In genomic region chr9:22697811-22698210, GRCm38 (mm10) we compare ENCODE assay signal across 25 mouse cellular contexts.
DNase-seq lines count a peak whose midpoint lies in the region; ATAC-seq and TF ChIP-seq lines count a peak whose summit lies in the region.
"Had no signal": no experiment of that assay in that cellular context is flagged by ENCODE, and none has a peak within 500 bp of the region (broad histone marks: within the 10 kb centered on the region; RNA-seq: fewer than 3 reads in every experiment).

No protein-coding gene starts in this region.

- no peaks in the 10 kb centered on the region for H3K4me1 ChIP-seq in forebrain, postnatal 0 days (ENCODE audit: insufficient read depth)
- H3K4me1 ChIP-seq in forebrain, embryonic 10.5 days = peaks cover 9% of the 10 kb centered on the region
- no peaks in the 10 kb centered on the region for H3K4me1 ChIP-seq in midbrain, postnatal 0 days (ENCODE audit: insufficient read depth, low read length)
- peaks cover 6% of the 10 kb centered on the region; the same call in 1 of the 2 replicates for H3K4me1 ChIP-seq in midbrain, embryonic 13.5 days (replicated peaks)
- H3K4me1 ChIP-seq: hindbrain, embryonic 10.5 days; kidney, embryonic 15.5 days; lung, embryonic 15.5 days had no signal

- ATAC-seq in forebrain, postnatal 0 days = no peak
- no peak for ATAC-seq in midbrain, postnatal 0 days (ENCODE audit: low FRiP score)
- no peak for ATAC-seq in midbrain, embryonic 13.5 days
- ATAC-seq: hindbrain, embryonic 16.5 days; intestine, embryonic 16.5 days; liver, embryonic 12.5 days; Patski had no signal

- H3K4me3 ChIP-seq in forebrain, postnatal 0 days (ENCODE audit: low read depth, low read length) = no peak overlapping the region
- H3K4me3 ChIP-seq in forebrain, embryonic 10.5 days = no peak overlapping the region
- H3K4me3 ChIP-seq in left cerebral cortex, adult 2 months = no peak overlapping the region
- H3K4me3 ChIP-seq in midbrain, postnatal 0 days (ENCODE audit: low read depth, low read length) = no peak overlapping the region
- H3K4me3 ChIP-seq in midbrain, embryonic 13.5 days (replicated peaks) = no peak overlapping the region
- H3K4me3 ChIP-seq: embryonic facial prominence, embryonic 12.5 days; forebrain, embryonic 12.5 days; hindbrain, embryonic 10.5 days; kidney, embryonic 15.5 days; liver, embryonic 12.5 days; lung, embryonic 15.5 days; neural tube, embryonic 13.5 days had no signal

- H3K9me3 ChIP-seq in forebrain, postnatal 0 days (ENCODE audit: low read length) = no peaks in the 10 kb centered on the region
- H3K9me3 ChIP-seq in forebrain, embryonic 10.5 days = peaks cover 4% of the 10 kb centered on the region; the same call in 1 of the 2 replicates
- 0 out of 2 replicates have a peak, but pooled peaks cover 3% of the 10 kb centered on the region for H3K9me3 ChIP-seq in midbrain, postnatal 0 days (ENCODE audit: low read length)
- H3K9me3 ChIP-seq in midbrain, embryonic 13.5 days = no peaks in the 10 kb centered on the region
- H3K9me3 ChIP-seq: embryonic facial prominence, embryonic 12.5 days; forebrain, embryonic 12.5 days; liver, embryonic 12.5 days; lung, embryonic 15.5 days; neural tube, embryonic 13.5 days had no signal

- H3K27ac ChIP-seq in forebrain, postnatal 0 days (ENCODE audit: low read depth, low read length) = no peak overlapping the region
- no peak overlapping the region for H3K27ac ChIP-seq in forebrain, embryonic 10.5 days
- no peak overlapping the region for H3K27ac ChIP-seq in left cerebral cortex, adult 2 months
- H3K27ac ChIP-seq in midbrain, postnatal 0 days (ENCODE audit: low read depth, low read length) = no peak overlapping the region
- H3K27ac ChIP-seq in midbrain, embryonic 13.5 days = no peak overlapping the region
- H3K27ac ChIP-seq: embryonic facial prominence, embryonic 12.5 days; forebrain, embryonic 12.5 days; hindbrain, embryonic 10.5 days; kidney, embryonic 15.5 days; liver, embryonic 12.5 days; lung, embryonic 15.5 days; neural tube, embryonic 13.5 days had no signal

- TF ChIP-seq CTCF in forebrain, postnatal 0 days (IDR thresholded peaks at IDR 0.05; ENCODE audit: low read depth) = 0 out of 2 replicates have a peak, but pooled peaks have one; percentile 14
- peak; percentile 27 for TF ChIP-seq CTCF in left cerebral cortex, adult 2 months (IDR thresholded peaks at IDR 0.05)
- TF ChIP-seq CTCF in midbrain, postnatal 0 days (IDR thresholded peaks at IDR 0.05) = peak; percentile 12; the same call in 1 of the 2 replicates

- WGBS in forebrain, postnatal 0 days = 67% methylated on average over 4 of the region's 4 CpGs
- WGBS in forebrain, embryonic 10.5 days = 64% methylated on average over 4 of the region's 4 CpGs
- WGBS in midbrain, postnatal 0 days = 67% methylated on average over 4 of the region's 4 CpGs
- whole genome bisulfite sequencing in midbrain, embryonic 13.5 days = 72% methylated on average over 4 of the region's 4 CpGs

- H3K4me2 ChIP-seq in forebrain, postnatal 0 days (ENCODE audit: low read depth) = no peak overlapping the region
- no peak overlapping the region for H3K4me2 ChIP-seq in midbrain, postnatal 0 days (ENCODE audit: low read depth, low read length, poor library complexity, severe bottlenecking)
- H3K4me2 ChIP-seq in midbrain, embryonic 13.5 days (replicated peaks) = no peak overlapping the region
- H3K4me2 ChIP-seq: embryonic facial prominence, embryonic 12.5 days; forebrain, embryonic 12.5 days; heart, embryonic 11.5 days; kidney, embryonic 15.5 days; liver, embryonic 12.5 days; lung, embryonic 15.5 days; neural tube, embryonic 13.5 days had no signal

- no peak overlapping the region for H3K9ac ChIP-seq in forebrain, postnatal 0 days
- no peak overlapping the region for H3K9ac ChIP-seq in midbrain, postnatal 0 days (replicated peaks; ENCODE audit: low read length, poor library complexity, severe bottlenecking)
- H3K9ac ChIP-seq in midbrain, embryonic 13.5 days (replicated peaks) = no peak overlapping the region
- H3K9ac ChIP-seq: embryonic facial prominence, embryonic 12.5 days; forebrain, embryonic 12.5 days; kidney, embryonic 15.5 days; liver, embryonic 12.5 days; lung, embryonic 15.5 days; neural tube, embryonic 13.5 days had no signal

- no peak for DNase-seq in forebrain, postnatal 0 days
- no peak for DNase-seq in forebrain, embryonic 10.5 days (ENCODE audit: extremely low spot score, low spot score)
- DNase-seq in left cerebral cortex, adult 2 months (ENCODE audit: extremely low spot score in 1 of 2, low spot score in 2 of 2) = no peak
- no peak for DNase-seq in left cerebral cortex, postnatal 10 days (ENCODE audit: extremely low spot score in 1 of 2, low spot score in 2 of 2)
- no peak for DNase-seq in midbrain, postnatal 0 days (ENCODE audit: low spot score)
- no peak for DNase-seq in spleen, postnatal 10 days (ENCODE audit: low spot score in 2 of 2)
- DNase-seq: adrenal gland, adult 8-10 months; cerebellum, adult 18-20 months; cerebellum, postnatal 25 days; kidney, postnatal 4 days; midbrain, embryonic 14.5 days; thymus, adult 18-20 months; thymus, postnatal 4 days had no signal

- no peaks in the 10 kb centered on the region for H3K27me3 ChIP-seq in forebrain, postnatal 0 days (ENCODE audit: insufficient read depth, low read length)
- no peaks in the 10 kb centered on the region for H3K27me3 ChIP-seq in forebrain, embryonic 10.5 days (ENCODE audit: poor library complexity, severe bottlenecking)
- H3K27me3 ChIP-seq in midbrain, postnatal 0 days (ENCODE audit: insufficient read depth, low read length) = no peaks in the 10 kb centered on the region
- H3K27me3 ChIP-seq in midbrain, embryonic 13.5 days = no peaks in the 10 kb centered on the region
- H3K27me3 ChIP-seq: embryonic facial prominence, embryonic 12.5 days; forebrain, embryonic 12.5 days; kidney, embryonic 15.5 days; liver, embryonic 12.5 days; lung, embryonic 15.5 days; neural tube, embryonic 13.5 days; Patski had no signal

- H3K36me3 ChIP-seq in forebrain, postnatal 0 days (ENCODE audit: insufficient read depth) = no peaks in the 10 kb centered on the region
- H3K36me3 ChIP-seq in forebrain, embryonic 10.5 days (replicated peaks) = no peaks in the 10 kb centered on the region
- H3K36me3 ChIP-seq in midbrain, postnatal 0 days (ENCODE audit: insufficient read depth, low read length) = no peaks in the 10 kb centered on the region
- H3K36me3 ChIP-seq in midbrain, embryonic 13.5 days = 0 out of 2 replicates have a peak, but pooled peaks cover 3% of the 10 kb centered on the region
- H3K36me3 ChIP-seq: embryonic facial prominence, embryonic 12.5 days; forebrain, embryonic 12.5 days; hindbrain, embryonic 10.5 days; kidney, embryonic 15.5 days; liver, embryonic 12.5 days; lung, embryonic 15.5 days; neural tube, embryonic 13.5 days had no signal

- intact Hi-C loops in left cerebral cortex, adult 2 months (cut with DNase I) = no loop called here
- intact Hi-C loops in left cerebral cortex, postnatal 10 days (cut with DNase I) = no loop called here
